Mouse (Mus musculus) kidney, postnatal 25 days (tissue): Measurements from ENCODE around the gene Astn1.

Source experiments
- DNase-seq, 2 experiments: peaks; one replicate each; pipeline ENCODE4 v3.0.0; 2021; ENCODE audit warnings: mixed read lengths in 2 of 2

Astn1 gene

DNA sequence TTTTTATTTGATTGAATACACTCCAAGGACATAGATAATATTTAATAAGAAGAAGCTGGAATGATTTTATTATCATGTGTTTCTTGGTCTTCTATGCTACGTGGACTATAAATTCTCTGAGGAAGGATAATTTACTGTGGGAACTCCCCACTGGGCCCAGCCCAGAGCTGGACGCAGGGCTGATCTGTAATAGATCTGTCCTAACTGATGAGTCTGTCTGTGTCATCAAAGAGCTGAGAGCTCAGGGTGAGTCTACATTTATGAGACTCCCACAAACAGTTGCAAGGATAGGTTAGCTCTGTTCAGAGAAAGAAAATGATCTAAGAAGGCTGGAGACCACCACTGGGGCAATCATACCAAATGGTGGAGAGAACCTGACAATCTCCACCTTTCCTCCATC lies 271.4 kb downstream of the Astn1 start:
- DNase-seq = no peak

- DNase-seq = no peak
Measured at GRCm38 (mm10) chr1:158641306-158641705, 279.2 kb downstream of the Astn1 start.

DNA sequence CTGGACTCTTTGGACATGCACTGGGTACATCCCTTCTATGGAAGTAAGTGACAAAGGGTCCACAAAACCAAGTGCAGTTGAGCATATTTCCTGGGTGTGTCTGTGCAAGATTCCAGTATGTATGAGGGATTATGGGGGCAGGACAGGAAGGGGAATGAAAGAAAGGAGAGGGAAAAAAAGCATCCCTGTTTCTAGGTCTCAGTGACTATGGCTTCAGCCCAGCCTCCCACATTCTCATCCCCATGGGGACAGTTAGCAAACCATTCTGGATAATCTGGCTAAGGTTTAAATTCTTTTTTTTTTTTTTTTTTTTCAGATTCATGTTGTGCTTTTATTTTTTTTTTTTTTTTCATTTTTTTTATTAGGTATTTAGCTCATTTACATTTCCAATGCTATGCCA lies 280.2 kb downstream of the Astn1 start:
- no peak for DNase-seq

DNA sequence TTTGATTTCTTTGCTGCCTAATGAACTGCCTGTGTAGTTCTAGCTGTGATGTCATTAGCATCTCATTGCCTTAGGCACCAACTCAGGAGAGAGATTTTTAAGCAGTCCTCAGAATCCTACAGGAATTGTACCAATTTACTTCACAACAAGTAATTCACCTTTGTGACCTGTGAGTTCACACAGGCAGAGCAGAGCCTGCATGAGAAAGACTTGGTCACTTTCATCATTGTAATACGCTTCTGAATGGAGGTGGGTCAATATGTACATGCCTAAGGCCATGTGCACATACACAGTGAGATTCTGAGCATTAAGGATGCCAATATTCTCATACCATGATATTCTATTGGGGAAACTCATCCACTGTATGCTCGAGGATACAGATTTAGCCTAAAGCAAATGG lies 290.7 kb downstream of the Astn1 start:
- no peak for DNase-seq

GRCm38 (mm10) chr1:158653808-158654520 lies 291.9 kb downstream of the Astn1 start:
- peak in 1 of 2 experiments; percentile 59 for DNase-seq

DNA sequence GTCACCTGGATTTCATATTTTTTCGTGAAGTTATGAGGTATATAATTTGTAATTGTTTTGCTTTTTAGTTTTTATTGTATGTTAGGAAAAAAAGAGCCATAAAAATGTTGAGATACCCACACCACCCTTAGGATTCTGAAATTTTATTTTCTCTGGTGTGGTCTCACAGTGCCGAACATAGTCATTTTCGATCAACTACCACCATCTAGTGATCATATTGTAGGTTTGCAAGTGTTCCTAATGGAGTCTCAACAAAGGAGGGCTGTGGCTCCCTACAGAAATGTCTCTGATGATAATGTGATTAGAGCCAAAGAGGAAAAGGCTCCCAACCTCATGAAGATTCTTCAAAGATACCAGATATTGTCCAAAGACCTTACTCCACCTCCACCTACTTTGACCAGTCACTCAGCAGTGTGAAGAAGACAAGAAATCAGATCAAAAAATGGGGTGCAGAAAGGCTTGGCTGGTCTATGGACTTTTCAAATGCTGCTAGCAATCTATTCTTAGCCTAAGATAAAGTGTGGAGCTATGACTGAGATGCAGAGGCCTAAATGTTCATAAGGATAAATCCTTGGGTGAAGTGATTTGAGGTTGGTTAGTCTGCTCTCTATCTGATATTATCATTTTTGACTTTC lies 292.6 kb downstream of the Astn1 start:
- no peak for DNase-seq

DNA sequence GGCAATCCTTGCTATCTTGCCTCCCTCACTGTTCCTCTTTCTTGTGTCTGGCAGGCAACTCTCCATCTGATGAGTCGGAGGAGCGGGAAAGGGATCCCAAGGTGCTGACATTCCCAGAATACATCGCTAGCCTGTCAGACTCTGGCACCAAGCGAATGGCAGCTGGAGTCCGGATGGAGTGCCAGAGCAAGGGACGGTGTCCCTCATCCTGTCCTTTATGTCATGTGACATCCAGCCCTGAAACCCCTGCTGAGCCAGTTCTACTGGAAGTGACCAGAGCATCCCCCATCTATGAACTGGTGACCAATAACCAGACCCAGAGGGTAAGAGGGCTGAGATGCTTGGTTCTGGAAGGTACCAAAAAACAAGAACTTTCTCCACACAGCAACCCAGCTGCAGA lies 294.9 kb downstream of the Astn1 start:
- DNase-seq = no peak

DNA sequence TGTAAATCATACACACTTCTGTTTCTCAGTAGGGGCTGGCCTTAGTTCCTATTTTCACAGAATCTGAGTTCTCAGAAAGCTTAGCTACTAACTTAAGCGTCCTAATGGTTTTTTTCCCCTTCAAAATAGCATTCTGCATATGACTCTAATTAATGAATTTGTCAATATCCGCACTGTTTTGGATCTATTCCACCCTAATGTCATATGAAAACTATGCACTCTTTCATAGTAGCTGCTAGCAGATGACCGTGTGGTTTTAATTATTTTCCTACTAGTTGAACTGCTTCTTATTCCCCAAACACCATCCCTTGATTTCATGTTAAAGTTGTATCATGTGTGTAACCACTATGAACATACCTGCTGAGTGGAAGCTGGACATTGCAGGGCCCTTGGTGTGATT lies 303.9 kb downstream of the Astn1 start:
- DNase-seq = no peak

GRCm38 (mm10) chr1:158669971-158670592 lies 308.0 kb downstream of the Astn1 start:
- peak; percentile 47 to 70 for DNase-seq

- DNase-seq = no peak
Measured at GRCm38 (mm10) chr1:158687726-158688125, 325.7 kb downstream of the Astn1 start.

DNA sequence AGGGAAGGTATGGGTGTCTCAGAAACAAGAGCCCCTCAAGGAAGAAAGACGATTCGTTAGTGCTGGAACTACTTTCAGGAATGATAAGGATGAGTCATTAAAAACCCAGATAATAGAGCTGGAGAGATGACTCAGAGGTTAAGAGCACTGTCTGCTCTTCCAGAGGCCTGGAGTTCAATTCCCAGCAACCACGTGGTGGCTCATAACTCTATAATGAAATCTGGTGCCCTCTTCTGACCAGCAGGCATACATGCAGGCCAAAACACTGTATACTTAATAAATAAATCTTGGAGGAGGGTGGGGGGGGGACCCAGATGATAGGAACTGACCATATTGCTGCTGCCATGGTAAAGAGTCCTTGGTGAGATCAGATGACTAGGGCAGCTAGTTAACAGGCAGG lies 335.4 kb downstream of the Astn1 start:
- no peak for DNase-seq

DNA sequence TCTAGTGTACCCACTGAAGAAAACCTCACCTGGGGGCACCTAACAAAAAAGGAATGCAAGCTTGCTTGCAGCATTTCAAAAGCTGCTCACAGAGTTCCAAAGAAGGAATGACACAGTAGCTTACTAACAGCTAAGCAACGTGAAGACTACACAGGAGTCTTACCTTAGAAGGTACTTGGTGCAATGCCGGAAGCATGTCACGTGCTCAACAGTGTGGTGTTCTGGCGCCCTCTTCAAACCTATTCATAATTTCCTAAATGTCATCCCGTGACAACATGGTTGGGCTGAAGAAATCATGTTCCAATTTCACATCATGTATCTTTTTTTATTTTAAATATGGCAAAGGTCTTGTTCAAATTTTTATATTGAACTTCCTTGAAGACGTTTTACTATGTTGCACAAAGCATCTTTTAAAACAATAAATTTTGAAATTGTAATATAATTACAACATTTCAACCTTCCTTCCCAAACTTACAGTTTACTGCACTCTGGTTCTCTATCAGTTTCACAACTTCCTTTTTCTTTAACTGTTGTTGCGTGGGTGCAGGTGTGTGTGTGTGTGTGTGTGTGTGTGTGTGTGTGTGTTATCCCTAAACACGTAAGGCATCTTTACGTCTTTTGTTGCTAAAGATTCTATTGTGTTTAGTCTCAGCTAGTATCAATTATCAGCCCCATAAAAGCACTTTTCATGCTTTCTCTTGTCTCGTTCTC lies 335.9 kb downstream of the Astn1 start:
- DNase-seq = no peak

DNA sequence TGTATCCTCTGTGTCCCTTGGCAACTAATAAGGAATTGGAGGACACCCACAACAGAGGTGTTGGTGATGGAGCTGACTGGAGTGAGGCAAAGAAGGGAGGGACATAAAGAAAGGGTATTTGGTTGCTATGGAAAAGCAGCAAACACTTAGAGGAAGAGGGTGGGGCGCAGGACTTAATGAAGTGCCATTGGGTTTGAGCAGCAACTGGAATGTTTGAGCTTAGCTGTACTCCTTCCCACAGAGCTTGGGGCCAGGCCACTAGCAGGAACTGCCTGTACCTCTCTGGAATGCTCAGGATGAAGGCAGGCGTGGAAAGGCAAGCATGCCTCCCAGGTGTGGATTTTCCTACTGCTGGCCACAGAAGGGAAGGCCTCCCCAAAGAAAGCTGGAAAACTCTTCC lies 337.2 kb downstream of the Astn1 start:
- DNase-seq = no peak

DNA sequence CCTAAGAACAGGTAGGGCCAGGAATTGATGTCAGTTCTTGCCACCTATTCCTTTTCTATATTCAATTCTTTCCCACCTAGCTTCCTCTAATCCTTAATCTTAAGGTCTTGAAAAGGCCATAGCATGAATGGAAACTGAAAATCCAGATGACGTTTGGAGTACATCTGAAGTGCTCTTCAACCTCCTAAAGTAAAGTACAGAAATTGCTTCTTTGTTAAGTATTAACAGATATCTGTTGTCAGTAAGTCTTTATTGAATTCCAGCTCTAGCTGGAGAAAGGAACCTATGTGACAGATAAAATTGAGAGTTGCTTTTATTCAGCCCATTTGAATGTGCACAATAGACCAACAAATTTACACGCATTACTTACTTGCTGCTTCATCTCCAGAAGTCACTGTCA lies 338.1 kb downstream of the Astn1 start:
- DNase-seq = no peak

DNA sequence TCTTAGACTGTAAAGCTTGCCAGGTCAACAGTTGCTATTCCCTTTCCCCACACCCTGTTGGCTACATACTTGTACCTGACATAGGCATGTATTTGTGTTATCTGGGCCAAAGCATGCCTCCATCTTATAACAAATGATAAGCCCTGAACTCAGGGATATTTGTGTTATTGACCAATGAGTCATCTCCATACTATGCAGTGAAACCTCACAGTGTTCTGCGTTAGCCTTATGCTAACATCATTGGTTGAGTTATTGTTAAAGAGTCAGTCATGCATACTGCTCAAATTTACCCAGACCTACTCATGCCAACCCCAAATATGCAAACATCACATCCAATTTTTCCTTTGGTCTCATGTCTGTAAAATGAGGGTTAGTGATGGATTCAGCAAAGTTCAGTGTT lies 339.3 kb downstream of the Astn1 start:
- no peak for DNase-seq

- DNase-seq = no peak
Measured at GRCm38 (mm10) chr1:158713301-158714095, 351.4 kb downstream of the Astn1 start.

DNA sequence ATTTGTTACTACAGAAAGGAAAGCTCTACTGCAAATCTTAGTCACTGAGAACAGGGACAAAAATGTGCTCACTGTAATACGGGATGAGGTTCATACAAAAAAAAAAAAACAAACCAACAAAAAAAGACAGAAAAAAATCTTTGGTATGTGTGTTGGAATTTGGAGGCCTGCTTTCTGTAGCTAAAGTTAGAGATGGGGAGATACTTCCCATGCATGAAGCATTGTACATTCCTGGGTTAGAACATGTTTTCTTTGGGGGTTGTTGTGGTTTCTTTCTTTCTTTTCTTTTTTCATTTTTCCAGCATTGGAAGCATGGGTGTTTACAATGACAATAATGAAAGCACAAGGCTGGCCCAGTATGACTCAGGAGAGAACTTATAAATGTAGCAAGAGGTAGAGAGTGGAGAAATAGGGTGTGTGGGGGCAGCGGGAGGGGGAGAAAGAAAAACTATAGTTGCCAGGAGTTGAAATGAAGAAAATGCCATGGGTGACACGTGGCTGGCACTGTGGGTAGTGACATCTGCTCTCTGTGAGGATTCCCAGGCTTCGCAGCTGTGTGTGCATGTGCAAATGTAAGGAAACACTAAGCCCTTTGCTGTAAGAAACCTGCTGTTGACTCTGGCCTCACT lies 370.9 kb downstream of the Astn1 start:
- no peak for DNase-seq

DNA sequence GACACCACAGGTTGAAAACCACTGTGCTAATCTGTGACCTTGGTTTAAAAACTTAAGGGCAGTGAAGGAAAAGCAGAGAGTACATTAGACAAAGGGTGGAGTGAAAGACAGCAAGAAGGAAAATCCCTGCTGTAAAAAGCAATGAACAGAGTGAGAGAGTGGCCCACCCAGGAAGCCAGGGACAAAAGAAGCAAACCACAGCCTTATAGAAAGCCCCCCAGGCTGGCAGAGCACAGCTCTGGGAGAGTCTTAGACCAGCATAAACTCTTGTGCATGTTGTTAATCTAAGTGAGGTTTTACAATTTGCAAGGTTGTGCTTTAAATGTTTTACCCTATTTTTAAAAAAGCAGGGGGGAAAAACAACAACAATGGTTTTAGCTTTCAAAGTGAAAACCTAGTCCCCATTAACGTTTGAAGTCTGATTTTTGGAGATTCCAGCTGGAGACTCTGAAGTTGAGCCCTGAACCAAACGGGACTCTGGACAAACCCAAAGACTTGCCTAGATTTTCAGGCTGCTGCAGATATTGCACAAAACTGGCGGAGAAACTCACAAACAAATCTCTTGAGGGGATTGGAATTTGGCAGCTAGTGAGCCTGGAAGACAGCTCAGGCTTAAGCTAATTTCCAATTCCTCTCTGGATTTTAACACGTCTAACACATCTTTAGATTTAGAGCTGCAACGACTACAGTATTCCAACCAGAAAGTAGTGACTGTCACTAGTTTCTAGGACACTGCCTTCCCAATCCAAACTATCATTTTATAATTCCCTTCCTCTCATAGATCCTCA lies 377.3 kb downstream of the Astn1 start:
- no peak for DNase-seq

- DNase-seq = peak in 1 of 2 experiments; percentile 11
Measured at GRCm38 (mm10) chr1:158740161-158740766, 378.2 kb downstream of the Astn1 start.

DNA sequence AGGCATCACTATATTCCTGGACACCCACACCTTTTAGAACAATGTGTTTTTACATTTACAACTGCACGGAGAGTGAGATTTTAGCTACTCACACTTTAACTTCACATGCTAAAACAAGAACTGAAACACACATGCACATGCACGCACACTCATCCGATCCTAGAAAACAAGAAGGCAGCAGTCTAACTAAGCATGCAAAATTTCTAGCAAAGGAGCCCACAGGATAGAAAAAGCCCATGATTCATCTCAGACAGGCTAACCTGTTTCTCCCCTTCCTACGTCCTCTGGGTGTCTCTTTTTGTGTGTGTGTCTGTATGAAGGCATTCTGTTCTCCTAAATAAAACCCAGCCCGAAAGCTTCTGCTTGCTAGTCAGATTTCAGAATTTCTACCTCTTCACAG lies 378.9 kb downstream of the Astn1 start:
- DNase-seq = no peak
